Mouse (Mus musculus): ENCODE measurements at regions not wholly inside any gene's neighbourhood (a gene's known extent, or its start where the extent isn't known, plus 50 kb on each side); places are given as distances from the start of the nearest gene placed in this dataset.

- TF ChIP-seq CTCF (conservative IDR thresholded peaks at IDR 0.05) = no peak
- DNase-seq (ENCODE audit: low spot score in 2 of 2) = no peak
- H3K4me3 ChIP-seq = no peak overlapping the region
- no peak overlapping the region for H3K27ac ChIP-seq
Observed at GRCm38 (mm10) chr13:58732776-58733175, 73.6 kb upstream of the Ntrk2 start.

DNA sequence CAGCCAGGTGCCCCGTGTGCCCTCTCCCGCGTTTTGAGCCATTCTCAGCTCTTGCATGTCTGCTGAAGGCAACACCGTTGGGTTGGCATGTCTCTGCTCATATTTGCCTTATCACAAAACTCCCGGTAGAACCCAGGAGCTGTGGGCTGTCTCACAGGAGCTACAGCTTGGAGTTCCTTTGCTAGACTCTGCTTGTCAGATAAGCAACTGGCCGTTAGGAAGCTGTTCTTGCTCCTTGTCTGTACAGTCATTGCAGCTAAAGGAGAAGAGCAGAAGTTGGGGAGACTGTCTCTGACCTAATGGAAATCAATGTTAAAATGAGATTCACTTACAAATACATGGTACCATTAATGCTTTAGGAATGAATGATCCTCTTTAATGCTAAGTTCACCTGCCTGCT lies 72.8 kb upstream of the Ntrk2 start:
- Histone ChIP-seq H3K27ac (no peak overlapping the region), H3K4me3 (no peak overlapping the region)
- no peak for TF ChIP-seq CTCF (conservative IDR thresholded peaks at IDR 0.05)
- no peak for DNase-seq (ENCODE audit: low spot score in 2 of 2)

GRCm38 (mm10) chr13:58735577-58735976 lies 70.8 kb upstream of the Ntrk2 start:
- no peak for TF ChIP-seq CTCF (conservative IDR thresholded peaks at IDR 0.05)
- H3K27ac ChIP-seq = no peak overlapping the region

DNA sequence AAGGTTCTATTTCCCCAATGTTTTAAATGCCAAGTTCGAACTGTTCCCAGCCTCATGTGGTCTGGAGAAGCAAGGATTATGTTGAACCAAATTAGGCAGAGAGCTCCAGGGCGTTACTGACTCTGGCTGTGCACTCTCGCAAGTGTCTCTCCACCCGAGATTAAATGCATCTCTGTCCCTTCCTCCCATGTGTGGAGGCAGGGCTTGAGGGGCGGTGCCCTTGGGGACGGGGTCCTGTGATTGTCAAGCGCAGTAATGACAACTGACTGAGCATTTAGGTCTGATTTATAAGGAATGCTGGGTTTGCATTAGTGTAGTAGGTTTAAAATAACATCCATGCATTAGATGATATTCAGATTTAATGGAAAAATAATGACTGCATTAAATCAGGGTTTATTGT lies 65.6 kb upstream of the Ntrk2 start:
- Histone ChIP-seq H3K4me3 (no peak overlapping the region), H3K27ac (no peak overlapping the region)
- TF ChIP-seq CTCF (conservative IDR thresholded peaks at IDR 0.05) = no peak
- no peak for DNase-seq (ENCODE audit: low spot score in 2 of 2)

More at GRCm38 (mm10) chr13:58735577-58735976, 70.8 kb upstream of the Ntrk2 start:
- DNase-seq (ENCODE audit: low spot score in 2 of 2) = no peak
- H3K4me3 ChIP-seq = no peak overlapping the region

DNA sequence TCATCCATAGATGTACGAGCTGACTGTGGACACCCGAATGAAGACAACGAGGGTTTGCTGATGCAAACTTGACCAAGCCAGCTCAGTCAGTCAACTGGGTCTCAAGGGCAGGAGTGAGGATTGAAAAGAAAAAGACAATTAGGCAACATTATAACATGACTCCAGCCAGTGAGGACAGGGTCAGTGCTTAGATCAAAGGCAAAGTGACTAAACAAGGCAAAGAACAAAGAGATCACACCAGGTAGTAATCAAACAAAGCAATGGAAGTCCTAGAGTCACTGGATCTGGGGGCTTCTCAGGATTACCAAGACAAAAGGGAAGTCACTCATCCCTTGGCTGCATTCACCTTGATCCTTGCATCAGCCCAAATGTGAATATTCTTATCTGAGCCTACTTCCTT lies 60.3 kb upstream of the Ntrk2 start:
- DNase-seq (ENCODE audit: low spot score in 2 of 2) = no peak
- no peak overlapping the region for H3K27ac ChIP-seq
- TF ChIP-seq CTCF (conservative IDR thresholded peaks at IDR 0.05) = no peak
- no peak overlapping the region for H3K4me3 ChIP-seq

- no peak for TF ChIP-seq CTCF (conservative IDR thresholded peaks at IDR 0.05)
- no peak overlapping the region for H3K27ac ChIP-seq
- no peak overlapping the region for H3K4me3 ChIP-seq
- DNase-seq (ENCODE audit: low spot score in 2 of 2) = peak in 1 of 2 experiments; percentile 3
Observed at GRCm38 (mm10) chr13:58747685-58748084, 58.7 kb upstream of the Ntrk2 start.

DNA sequence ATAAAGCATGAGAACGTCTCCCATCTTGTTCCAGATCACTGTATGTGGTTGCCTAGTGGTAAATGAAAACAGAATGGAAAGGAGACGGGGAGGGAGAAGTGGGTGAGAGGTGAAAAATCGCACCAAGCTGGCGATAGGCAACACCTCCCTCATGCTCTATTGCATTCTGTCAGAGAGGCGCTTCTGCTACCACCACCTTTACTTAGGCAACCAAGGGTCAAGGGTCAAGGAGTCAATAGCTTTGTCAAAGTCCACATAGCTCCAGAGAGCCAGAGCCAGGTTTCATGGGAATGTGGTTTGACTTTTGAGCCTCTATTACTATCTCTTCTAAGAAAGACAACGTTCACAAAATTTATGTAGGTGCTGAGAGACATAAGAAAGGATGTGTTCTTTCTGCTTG lies 50.2 kb upstream of the Ntrk2 start:
- no peak for DNase-seq (ENCODE audit: low spot score in 2 of 2)
- TF ChIP-seq CTCF (conservative IDR thresholded peaks at IDR 0.05) = no peak
- Histone ChIP-seq H3K27ac (no peak overlapping the region), H3K4me3 (no peak overlapping the region)
